Mouse (Mus musculus) small intestine, adult 2 months (tissue): ENCODE results near the gene Hist1h4c.
"Not testable (repeated sequence)": the region's sequence is repeated elsewhere in the genome, so short reads cannot be mapped to it uniquely, and the experiment has no call there.

ENCODE experiments used
- CTCF ChIP-seq: fragments of 200-500 bp; IDR thresholded peaks from 2 replicates; pipeline ENCODE4 v1.5.1; 2012; ENCODE audit warnings: low read depth, mild to moderate bottlenecking, control low read depth, inconsistent platforms, low read length, moderate library complexity, mixed read lengths; ENCODE audit not compliant: insufficient replicate concordance, insufficient read length; ENCODE audit errors: extremely low read depth
- POLR2A ChIP-seq: fragments of 200-500 bp; IDR thresholded peaks from 2 replicates; pipeline ENCODE4 v1.6.1; 2012; ENCODE audit warnings: low read depth, mild to moderate bottlenecking, control low read depth, inconsistent platforms, low read length, moderate library complexity

DNA sequence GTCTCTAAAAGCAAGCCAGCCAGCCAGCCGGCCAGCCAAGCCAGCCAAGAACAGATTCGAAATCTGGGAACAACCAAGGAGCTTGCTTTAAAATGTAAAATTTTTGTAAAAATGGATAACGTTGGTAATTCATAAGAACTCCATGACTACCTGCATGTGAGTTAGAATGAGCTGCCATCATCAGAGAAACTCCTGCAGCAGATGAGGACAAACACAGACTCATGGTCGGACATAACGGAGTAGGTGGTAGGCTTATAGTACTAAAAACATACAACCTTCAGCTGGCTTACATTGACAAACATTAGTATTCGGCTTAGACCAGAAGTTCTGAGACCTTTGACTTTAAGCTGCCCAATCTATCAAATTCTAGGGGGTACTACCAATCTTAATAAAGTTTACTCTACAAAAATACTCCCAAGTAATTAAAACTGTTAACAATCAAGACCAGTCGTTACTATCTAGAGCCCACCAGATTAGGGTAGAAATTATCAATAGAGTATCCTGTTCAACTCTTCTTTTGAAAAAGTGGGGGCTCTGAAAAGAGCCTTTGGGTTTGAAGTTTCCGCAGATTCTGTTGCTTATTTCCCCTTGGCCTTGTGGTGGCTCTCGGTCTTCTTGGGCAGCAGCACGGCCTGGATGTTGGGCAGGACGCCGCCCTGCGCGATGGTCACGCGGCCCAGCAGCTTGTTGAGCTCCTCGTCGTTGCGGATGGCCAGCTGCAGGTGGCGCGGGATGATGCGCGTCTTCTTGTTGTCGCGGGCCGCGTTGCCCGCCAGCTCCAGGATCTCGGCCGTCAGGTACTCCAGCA lies 15.1 kb downstream of the Hist1h4c start:
- TF ChIP-seq CTCF, POLR2A: not testable (repeated sequence)
